ENCODE assay signal across 29 mouse cellular contexts in the genomic region with DNA sequence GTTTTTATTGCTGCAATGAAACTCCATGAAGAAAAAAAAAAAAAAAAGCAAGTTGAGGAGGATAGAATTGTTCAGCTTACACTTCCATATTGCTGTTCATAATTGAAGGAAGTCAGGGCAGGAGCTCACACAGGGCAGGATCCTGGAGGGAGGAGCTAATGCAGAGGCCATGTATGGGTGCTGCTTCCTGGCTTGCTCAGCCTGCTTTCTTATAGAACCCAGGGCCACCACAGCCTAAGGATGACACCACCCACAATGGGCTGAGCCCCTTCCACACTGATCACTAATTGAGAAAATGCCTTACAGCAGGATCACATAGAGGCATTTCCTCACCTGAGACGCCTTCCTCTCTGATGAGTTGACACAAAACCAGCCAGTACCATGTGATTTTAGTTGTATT.
"Had no signal": no experiment of that assay in that cellular context is flagged by ENCODE, and none has a peak within 500 bp of the region (broad histone marks: within the 10 kb centered on the region; RNA-seq: fewer than 3 reads in every experiment).

No protein-coding gene starts in this region.

- H3K4me1 ChIP-seq: limb, embryonic 13.5 days; limb, embryonic 15.5 days; liver, embryonic 12.5 days; liver, embryonic 13.5 days; liver, embryonic 15.5 days; megakaryocyte, embryonic 14.5 days; midbrain, embryonic 10.5 days; midbrain, embryonic 12.5 days; midbrain, embryonic 15.5 days; neural tube, embryonic 12.5 days had no signal

- ATAC-seq: liver, embryonic 12.5 days; liver, postnatal 0 days; lung, postnatal 0 days; midbrain, embryonic 15.5 days; midbrain, embryonic 16.5 days had no signal

- H3K27me3 ChIP-seq: limb, embryonic 13.5 days; limb, embryonic 15.5 days; liver, embryonic 12.5 days; liver, embryonic 13.5 days; liver, embryonic 15.5 days; lung, embryonic 15.5 days; megakaryocyte, embryonic 14.5 days; midbrain, embryonic 12.5 days; midbrain, embryonic 15.5 days; neural tube, embryonic 12.5 days had no signal

- H3K4me2 ChIP-seq: limb, embryonic 13.5 days; limb, embryonic 15.5 days; liver, embryonic 11.5 days; liver, embryonic 12.5 days; liver, embryonic 13.5 days; liver, embryonic 15.5 days; lung, embryonic 14.5 days; lung, embryonic 15.5 days; midbrain, embryonic 12.5 days; midbrain, embryonic 15.5 days; neural tube, embryonic 12.5 days had no signal

- H3K36me3 ChIP-seq: limb, embryonic 13.5 days; limb, embryonic 15.5 days; liver, embryonic 12.5 days; liver, embryonic 13.5 days; liver, embryonic 15.5 days; lung, embryonic 15.5 days; midbrain, embryonic 10.5 days; midbrain, embryonic 12.5 days; midbrain, embryonic 15.5 days; neural tube, embryonic 12.5 days had no signal

- H3K4me3 ChIP-seq: left cerebral cortex, adult 2 months; limb, embryonic 13.5 days; limb, embryonic 15.5 days; liver, embryonic 12.5 days; liver, embryonic 13.5 days; liver, embryonic 15.5 days; lung, embryonic 15.5 days; megakaryocyte, embryonic 14.5 days; midbrain, embryonic 10.5 days; midbrain, embryonic 12.5 days; midbrain, embryonic 15.5 days; myocyte; neural tube, embryonic 12.5 days had no signal

- H3K27ac ChIP-seq: left cerebral cortex, adult 2 months; limb, embryonic 13.5 days; limb, embryonic 15.5 days; liver, embryonic 12.5 days; liver, embryonic 13.5 days; liver, embryonic 14.5 days; liver, embryonic 15.5 days; lung, embryonic 15.5 days; macrophage; midbrain, embryonic 10.5 days; midbrain, embryonic 12.5 days; midbrain, embryonic 15.5 days; neural tube, embryonic 12.5 days had no signal

- DNase-seq: left cerebral cortex, postnatal 4 days; liver; liver, embryonic 13.5 days; liver, postnatal 0 days; lung, adult 18-20 months; lung, adult 2 months; lung, embryonic 14.5 days; lung, postnatal 10 days; lung, postnatal 14 days; lung, postnatal 36 days; lung, postnatal 4 days; midbrain, embryonic 14.5 days had no signal

- H3K9me3 ChIP-seq: limb, embryonic 13.5 days; limb, embryonic 15.5 days; liver, embryonic 12.5 days; liver, embryonic 13.5 days; liver, embryonic 15.5 days; lung, embryonic 15.5 days; megakaryocyte, embryonic 14.5 days; midbrain, embryonic 10.5 days; midbrain, embryonic 12.5 days; midbrain, embryonic 15.5 days; neural tube, embryonic 12.5 days had no signal

- H3K9ac ChIP-seq: limb, embryonic 13.5 days; limb, embryonic 15.5 days; liver, embryonic 12.5 days; liver, embryonic 13.5 days; liver, embryonic 14.5 days; liver, embryonic 15.5 days; liver, postnatal 0 days; lung, embryonic 14.5 days; lung, embryonic 15.5 days; midbrain, embryonic 12.5 days; midbrain, embryonic 15.5 days; neural tube, embryonic 12.5 days had no signal
